Mouse (Mus musculus): Measurements from ENCODE around the gene Fam196a. TPM values are rescaled to one million over a fixed set of nuclear protein-coding genes. Genes with fewer than 3 reads are reported as not detected.

Fam196a gene
- total and polyA plus RNA-seq, 3 experiments = not detected

GRCm38 (mm10) chr7:134943063-134943462 lies 4.8 kb upstream of the Fam196a start:
- 57% methylated on average over 6 of the region's 6 CpGs for WGBS
- DNase-seq = no peak
- Histone ChIP-seq H3K27me3 (ENCODE audit: control insufficient read depth, insufficient read depth, low read length) (no peaks in the 10 kb centered on the region), H3K9ac (ENCODE audit: low read depth, low read length) (no peak overlapping the region), H3K4me3 (no peak overlapping the region), H3K36me3 (ENCODE audit: control insufficient read depth, insufficient read depth, low read length) (no peaks in the 10 kb centered on the region), H3K79me2 (replicated peaks; ENCODE audit: control insufficient read depth, insufficient read depth, low read length) (no peaks in the 10 kb centered on the region; the same call in 1 of the 2 replicates), H3K4me1 (ENCODE audit: control insufficient read depth, insufficient read depth, low read length) (peaks cover 11% of the 10 kb centered on the region; the same call in 1 of the 2 replicates), H3K27ac (no peak overlapping the region)
- no peak for TF ChIP-seq POLR2A (IDR thresholded peaks at IDR 0.05; ENCODE audit: insufficient read depth, low read depth, low read length)
- no peak for TF ChIP-seq EP300 (IDR thresholded peaks at IDR 0.05; ENCODE audit: insufficient read depth, low read depth, low read length)
- no peak for TF ChIP-seq CTCF (IDR thresholded peaks at IDR 0.05)
- intact Hi-C loops (cut with DNase I) = no loop called here

- H3K79me2 ChIP-seq (replicated peaks; ENCODE audit: control insufficient read depth, insufficient read depth, low read length) = no peaks in the 10 kb centered on the region
- DNase-seq = no peak
- H3K4me1 ChIP-seq (ENCODE audit: control insufficient read depth, insufficient read depth, low read length) = peaks cover 15% of the 10 kb centered on the region
- H3K9ac ChIP-seq (ENCODE audit: low read depth, low read length) = no peak overlapping the region
- H3K27ac ChIP-seq = no peak overlapping the region
- no peaks in the 10 kb centered on the region for H3K27me3 ChIP-seq (ENCODE audit: control insufficient read depth, insufficient read depth, low read length)
- no peaks in the 10 kb centered on the region for H3K36me3 ChIP-seq (ENCODE audit: control insufficient read depth, insufficient read depth, low read length)
- intact Hi-C loops (cut with DNase I) = no loop called here
- H3K4me3 ChIP-seq = no peak overlapping the region
- WGBS = 97% methylated on average over 6 of the region's 6 CpGs
- TF ChIP-seq EP300 (IDR thresholded peaks at IDR 0.05; ENCODE audit: insufficient read depth, low read depth, low read length) (no peak), POLR2A (IDR thresholded peaks at IDR 0.05; ENCODE audit: insufficient read depth, low read depth, low read length) (no peak), CTCF (IDR thresholded peaks at IDR 0.05) (no peak)
These were observed 3.7 kb upstream of the Fam196a start for GRCm38 (mm10) chr7:134941891-134942290.

GRCm38 (mm10) chr7:134937471-134937926 lies 731 bp downstream of the Fam196a start:
- peak in 1 of 2 experiments; percentile 25 for DNase-seq
- Histone ChIP-seq H3K36me3 (ENCODE audit: control insufficient read depth, insufficient read depth, low read length) (no peaks in the 10 kb centered on the region), H3K4me3 (peak overlapping the region; percentile 37), H3K27me3 (ENCODE audit: control insufficient read depth, insufficient read depth, low read length) (no peaks in the 10 kb centered on the region), H3K4me1 (ENCODE audit: control insufficient read depth, insufficient read depth, low read length) (peaks cover 8% of the 10 kb centered on the region), H3K27ac (no peak overlapping the region), H3K79me2 (replicated peaks; ENCODE audit: control insufficient read depth, insufficient read depth, low read length) (no peaks in the 10 kb centered on the region), H3K9ac (ENCODE audit: low read depth, low read length) (0 out of 2 replicates have a peak overlapping the region, but pooled peaks have one; percentile 31)
- intact Hi-C loops (cut with DNase I) = no loop called here
- no peak for TF ChIP-seq EP300 (IDR thresholded peaks at IDR 0.05; ENCODE audit: insufficient read depth, low read depth, low read length)
- TF ChIP-seq CTCF (IDR thresholded peaks at IDR 0.05) = no peak
- 4% methylated on average over 32 of the region's 37 CpGs for WGBS

- DNase-seq = no peak
- Histone ChIP-seq H3K4me1 (ENCODE audit: control insufficient read depth, insufficient read depth, low read length) (peaks cover 1% of the 10 kb centered on the region), H3K4me3 (no peak overlapping the region), H3K9ac (ENCODE audit: low read depth, low read length) (no peak overlapping the region), H3K27ac (no peak overlapping the region), H3K79me2 (replicated peaks; ENCODE audit: control insufficient read depth, insufficient read depth, low read length) (no peaks in the 10 kb centered on the region; the same call in 1 of the 2 replicates), H3K27me3 (ENCODE audit: control insufficient read depth, insufficient read depth, low read length) (no peaks in the 10 kb centered on the region), H3K36me3 (ENCODE audit: control insufficient read depth, insufficient read depth, low read length) (no peaks in the 10 kb centered on the region)
- TF ChIP-seq CTCF (IDR thresholded peaks at IDR 0.05) (no peak), EP300 (IDR thresholded peaks at IDR 0.05; ENCODE audit: insufficient read depth, low read depth, low read length) (no peak), POLR2A (IDR thresholded peaks at IDR 0.05; ENCODE audit: insufficient read depth, low read depth, low read length) (no peak)
- 53% methylated on average over 2 of the region's 2 CpGs for WGBS
- intact Hi-C loops (cut with DNase I) = no loop called here
These were observed 6.3 kb downstream of the Fam196a start for GRCm38 (mm10) chr7:134931886-134932285.

GRCm38 (mm10) chr7:134901992-134902391 lies 36.2 kb downstream of the Fam196a start:
- no peak overlapping the region for H3K9ac ChIP-seq (ENCODE audit: low read depth, low read length)
- H3K79me2 ChIP-seq (replicated peaks; ENCODE audit: control insufficient read depth, insufficient read depth, low read length) = no peaks in the 10 kb centered on the region
- DNase-seq = no peak
- intact Hi-C loops (cut with DNase I) = no loop called here
- 96% methylated on average over 2 of the region's 2 CpGs for WGBS
- no peaks in the 10 kb centered on the region for H3K4me1 ChIP-seq (ENCODE audit: control insufficient read depth, insufficient read depth, low read length)
- H3K27me3 ChIP-seq (ENCODE audit: control insufficient read depth, insufficient read depth, low read length) = no peaks in the 10 kb centered on the region
- no peak overlapping the region for H3K27ac ChIP-seq
- H3K36me3 ChIP-seq (ENCODE audit: control insufficient read depth, insufficient read depth, low read length) = no peaks in the 10 kb centered on the region
- H3K4me3 ChIP-seq = no peak overlapping the region
- TF ChIP-seq POLR2A (IDR thresholded peaks at IDR 0.05; ENCODE audit: insufficient read depth, low read depth, low read length) = no peak
- no peak for TF ChIP-seq CTCF (IDR thresholded peaks at IDR 0.05)
- no peak for TF ChIP-seq EP300 (IDR thresholded peaks at IDR 0.05; ENCODE audit: insufficient read depth, low read depth, low read length)

GRCm38 (mm10) chr7:134899462-134899861 lies 38.8 kb downstream of the Fam196a start:
- Histone ChIP-seq H3K36me3 (ENCODE audit: control insufficient read depth, insufficient read depth, low read length) (no peaks in the 10 kb centered on the region), H3K27ac (no peak overlapping the region), H3K4me3 (no peak overlapping the region), H3K27me3 (ENCODE audit: control insufficient read depth, insufficient read depth, low read length) (no peaks in the 10 kb centered on the region), H3K9ac (ENCODE audit: low read depth, low read length) (no peak overlapping the region), H3K79me2 (replicated peaks; ENCODE audit: control insufficient read depth, insufficient read depth, low read length) (no peaks in the 10 kb centered on the region), H3K4me1 (ENCODE audit: control insufficient read depth, insufficient read depth, low read length) (peaks cover 2% of the 10 kb centered on the region)
- no peak for DNase-seq
- intact Hi-C loops (cut with DNase I) = no loop called here
- TF ChIP-seq EP300 (IDR thresholded peaks at IDR 0.05; ENCODE audit: insufficient read depth, low read depth, low read length) (no peak), POLR2A (IDR thresholded peaks at IDR 0.05; ENCODE audit: insufficient read depth, low read depth, low read length) (no peak), CTCF (IDR thresholded peaks at IDR 0.05) (no peak)
- 98% methylated on average over 2 of the region's 2 CpGs for WGBS
